Mouse (Mus musculus) left cerebral cortex, adult 11 months (tissue): ENCODE measurements around the gene Phc2.
A peak's percentile ranks its signal among the peaks of the same experiment; 100 is the strongest.

Source experiments
- DNase-seq: peaks from one replicate; pipeline ENCODE4 v3.0.0; 2022; ENCODE audit warnings: low spot score

Gene Phc2

GRCm38 (mm10) chr4:128691195-128691594, 36.7 kb downstream of the Phc2 start:
- DNase-seq: no peak

GRCm38 (mm10) chr4:128692149-128692925, 37.8 kb downstream of the Phc2 start:
- no peak for DNase-seq

- no peak for DNase-seq
Observed at GRCm38 (mm10) chr4:128693207-128693606, 38.7 kb downstream of the Phc2 start.

GRCm38 (mm10) chr4:128694315-128694714, 39.8 kb downstream of the Phc2 start:
- no peak for DNase-seq

- DNase-seq: no peak
Observed at GRCm38 (mm10) chr4:128695149-128695548, 40.6 kb downstream of the Phc2 start.

- DNase-seq: peak; percentile 58
Observed at GRCm38 (mm10) chr4:128698011-128698861, 43.7 kb downstream of the Phc2 start.

GRCm38 (mm10) chr4:128699916-128700315, 45.4 kb downstream of the Phc2 start:
- no peak for DNase-seq

GRCm38 (mm10) chr4:128700543-128700942, 46.0 kb downstream of the Phc2 start:
- no peak for DNase-seq

GRCm38 (mm10) chr4:128705138-128705720, 50.7 kb downstream of the Phc2 start:
- no peak for DNase-seq

- no peak for DNase-seq
Observed at GRCm38 (mm10) chr4:128706626-128707025, 52.1 kb downstream of the Phc2 start.

- no peak for DNase-seq
Observed at GRCm38 (mm10) chr4:128707384-128707783, 52.9 kb downstream of the Phc2 start.

GRCm38 (mm10) chr4:128709061-128709780, 54.7 kb downstream of the Phc2 start:
- no peak for DNase-seq

GRCm38 (mm10) chr4:128709781-128710166, 55.3 kb downstream of the Phc2 start:
- DNase-seq: no peak

GRCm38 (mm10) chr4:128710286-128710685, 55.8 kb downstream of the Phc2 start:
- no peak for DNase-seq

GRCm38 (mm10) chr4:128710800-128711199, 56.3 kb downstream of the Phc2 start:
- no peak for DNase-seq

GRCm38 (mm10) chr4:128711455-128712135, 57.1 kb downstream of the Phc2 start:
- DNase-seq: peak; percentile 90

GRCm38 (mm10) chr4:128712136-128712655, 57.7 kb downstream of the Phc2 start:
- DNase-seq: no peak

GRCm38 (mm10) chr4:128712941-128713340, 58.4 kb downstream of the Phc2 start:
- DNase-seq: no peak

GRCm38 (mm10) chr4:128715241-128716204, 61.0 kb downstream of the Phc2 start:
- DNase-seq: peak; percentile 72

GRCm38 (mm10) chr4:128716279-128716678, 61.8 kb downstream of the Phc2 start:
- no peak for DNase-seq
